Mouse (Mus musculus) activated CD4-positive, CD25-positive, alpha-beta regulatory T cell, adult 9 weeks (primary cell): ENCODE data around the gene Amotl1. TPM values are rescaled to one million over a fixed set of nuclear protein-coding genes. Genes with fewer than 3 reads are reported as not detected.

Experiments
- polyA plus RNA-seq: library from polyadenylated mRNA; unstranded; fragments of 100-300 nt; shearing (Covaris generic); gene quantifications from one replicate; pipeline ENCODE4 v1.2.1, GENCODE M21; 2017

The Amotl1 gene
- polyA plus RNA-seq: 0.20 TPM

GRCm38 (mm10) chr9:14644956-14645355, at the start of gene Amotl1:
TSS of gene Amotl1 (minus strand) at chr9:14645056.

GRCm38 (mm10) chr9:14500023-14500915, 144.6 kb downstream of the Amotl1 start, which contains the start of the genes Kdm4d and Cwc15:
TSS of gene Kdm4d (minus strand) at chr9:14500482.
TSS of gene Cwc15 (plus strand) at chr9:14500617.

Other genes with a start within 250 kb of the Amotl1 start
- gene Kdm4d, start 144.6 kb downstream of the Amotl1 start, polyA plus RNA-seq: 1.4 TPM
- 227 TPM for gene Cwc15, start 144.4 kb downstream of the Amotl1 start, polyA plus RNA-seq
- not detected for gene Piwil4, start 95.7 kb upstream of the Amotl1 start, polyA plus RNA-seq
- gene Fut4, start 107.3 kb upstream of the Amotl1 start, polyA plus RNA-seq: 0.17 TPM
- not detected for gene 1700012B09Rik, start 126.0 kb upstream of the Amotl1 start, polyA plus RNA-seq
- 38.0 TPM for gene Mre11a, start 139.6 kb upstream of the Amotl1 start, polyA plus RNA-seq
- gene Ankrd49, start 139.8 kb upstream of the Amotl1 start, polyA plus RNA-seq: 22.9 TPM
- 132 TPM for gene Gpr83, start 215.2 kb upstream of the Amotl1 start, polyA plus RNA-seq